Mouse (Mus musculus) megakaryocyte, embryonic 14.5 days (primary cell): ENCODE data around the gene Igf2bp1.

Experiments used
- FLI1 ChIP-seq: IDR thresholded peaks from 2 replicates; pipeline ENCODE4 v1.6.1; 2012; ENCODE audit warnings: low read length, inconsistent platforms, mixed read lengths
- GATA1 ChIP-seq: IDR thresholded peaks from 3 replicates; pipeline ENCODE4 v1.6.1; 2012; ENCODE audit warnings: mixed read lengths, low read length, inconsistent platforms, borderline replicate concordance

- no peak for TF ChIP-seq GATA1
- TF ChIP-seq FLI1, result no peak
These were observed 3.1 kb upstream of the Igf2bp1 start for GRCm38 (mm10) chr11:96008827-96009226.
